26 mouse cellular contexts compared by ENCODE assay signal in the genomic region with DNA sequence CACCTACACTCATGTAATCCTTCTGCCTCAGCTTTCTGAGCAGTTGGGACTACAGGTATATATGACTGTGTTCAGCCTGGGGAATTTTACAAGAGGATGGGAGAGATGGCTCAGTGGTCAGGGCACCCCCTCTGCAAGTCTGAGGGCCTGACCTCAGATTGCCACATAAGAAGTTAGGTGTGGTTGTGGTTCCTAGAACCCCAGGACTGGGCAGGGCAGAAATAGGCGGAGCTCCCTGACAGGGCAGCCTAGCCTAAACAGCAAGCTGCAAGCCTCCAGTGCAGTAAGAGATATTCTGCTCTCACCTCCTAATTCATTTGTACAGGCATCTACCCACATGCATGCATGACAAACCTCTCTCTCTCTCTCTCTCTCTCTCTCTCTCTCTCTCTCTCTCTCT. TPM values are rescaled to one million over a fixed set of nuclear protein-coding genes. Genes with fewer than 3 reads are reported as not detected.
A peak's percentile ranks its signal among the peaks of the same experiment; 100 is the strongest.
DNase-seq lines count a peak whose midpoint lies in the region; ATAC-seq and TF ChIP-seq lines count a peak whose summit lies in the region.
"Had no signal": no experiment of that assay in that cellular context is flagged by ENCODE, and none has a peak within 500 bp of the region (broad histone marks: within the 10 kb centered on the region; RNA-seq: fewer than 3 reads in every experiment).

No protein-coding gene starts in this region.

- H3K9me3 ChIP-seq in embryonic facial prominence, embryonic 10.5 days: no peaks in the 10 kb centered on the region
- H3K9me3 ChIP-seq: forebrain, embryonic 10.5 days; forebrain, embryonic 13.5 days; hindbrain, embryonic 12.5 days; hindbrain, embryonic 15.5 days; intestine, embryonic 15.5 days had no signal

- peak overlapping the region; percentile 2 for H3K27ac ChIP-seq in left cerebral cortex, adult 2 months
- peak overlapping the region; percentile 97 for H3K27ac ChIP-seq in bone marrow macrophage, adult 2 months (ENCODE audit: insufficient read depth, low read depth, low read length)
- H3K27ac ChIP-seq in embryonic facial prominence, embryonic 10.5 days (replicated peaks): no peak overlapping the region
- H3K27ac ChIP-seq: forebrain, embryonic 10.5 days; forebrain, embryonic 13.5 days; hindbrain, embryonic 12.5 days; hindbrain, embryonic 15.5 days; intestine, embryonic 15.5 days had no signal

- no peak overlapping the region for H3K4me3 ChIP-seq in left cerebral cortex, adult 2 months
- no peak overlapping the region for H3K4me3 ChIP-seq in bone marrow macrophage, adult 2 months (ENCODE audit: insufficient read depth, low read length)
- H3K4me3 ChIP-seq in embryonic facial prominence, embryonic 10.5 days: no peak overlapping the region
- H3K4me3 ChIP-seq: forebrain, embryonic 10.5 days; forebrain, embryonic 13.5 days; hindbrain, embryonic 12.5 days; hindbrain, embryonic 15.5 days; intestine, embryonic 15.5 days had no signal

- WGBS in embryonic facial prominence, embryonic 10.5 days: 94% methylated on average over 1 of the region's 1 CpGs

- no peaks in the 10 kb centered on the region for H3K36me3 ChIP-seq in embryonic facial prominence, embryonic 10.5 days (replicated peaks)
- H3K36me3 ChIP-seq: hindbrain, embryonic 12.5 days; hindbrain, embryonic 15.5 days; intestine, embryonic 15.5 days had no signal

- no peak for TF ChIP-seq CTCF in left cerebral cortex, adult 2 months (IDR thresholded peaks at IDR 0.05)
- TF ChIP-seq CTCF in bone marrow macrophage, adult 2 months (IDR thresholded peaks at IDR 0.05; ENCODE audit: low read depth, low read length): no peak

- H3K27me3 ChIP-seq in embryonic facial prominence, embryonic 10.5 days (replicated peaks; ENCODE audit: low read depth, poor library complexity, severe bottlenecking): no peaks in the 10 kb centered on the region
- H3K27me3 ChIP-seq: forebrain, embryonic 13.5 days; hindbrain, embryonic 12.5 days; hindbrain, embryonic 15.5 days; intestine, embryonic 15.5 days had no signal

- TF ChIP-seq POLR2A in bone marrow macrophage, adult 2 months (IDR thresholded peaks at IDR 0.05; ENCODE audit: borderline replicate concordance, low read depth, low read length): no peak

- ATAC-seq in megakaryocyte progenitor cell, adult 5-6 weeks (replicated peaks; ENCODE audit: poor library complexity): peak; percentile 61
- ATAC-seq: activated CD4-positive, CD25-positive, alpha-beta regulatory T cell, adult 4 months; CD4-positive, CD25-positive, alpha-beta regulatory T cell, adult 4 months; forebrain, embryonic 13.5 days; forebrain, embryonic 16.5 days; intestine, embryonic 15.5 days had no signal

- H3K4me1 ChIP-seq in bone marrow macrophage, adult 2 months (ENCODE audit: control insufficient read depth, insufficient read depth, low read length): peaks cover 65% of the 10 kb centered on the region
- H3K4me1 ChIP-seq in embryonic facial prominence, embryonic 10.5 days: peaks cover 19% of the 10 kb centered on the region

- no peak for DNase-seq in left cerebral cortex, adult 2 months (ENCODE audit: extremely low spot score in 1 of 2, low spot score in 2 of 2)
- DNase-seq in left cerebral cortex, postnatal 10 days (ENCODE audit: extremely low spot score in 1 of 2, low spot score in 2 of 2): no peak
- peak; percentile 29 for DNase-seq in induced T-regulatory cell, adult 2 months (ENCODE audit: low read depth)
- no peak for DNase-seq in adrenal gland, postnatal 14 days
- no peak for DNase-seq in embryonic facial prominence, embryonic 10.5 days (ENCODE audit: low spot score)
- no peak for DNase-seq in Muller cell, postnatal 12 days (ENCODE audit: inconsistent ontology term)
- DNase-seq: adrenal gland, postnatal 25 days; B cell, adult 2 months; cerebellum, adult 11 months; cerebellum, adult 2 months; cerebellum, adult 9-11 months; cerebellum, postnatal 25 days; embryo, embryonic 11 days; gastrocnemius, postnatal 10 days; gastrocnemius, postnatal 36 days; heart, adult 11 months had no signal

- intact Hi-C loops in left cerebral cortex, adult 2 months (cut with DNase I): no loop called here
- intact Hi-C loops in left cerebral cortex, postnatal 10 days (cut with DNase I): no loop called here

RNA-seq across cellular contexts. Expression of a gene that starts 34.7 kb away (rescaled TPM):
- total RNA-seq in left cerebral cortex, adult 2 months (2021): 10 to 100 TPM; 22.2 to 23.2 TPM
- total RNA-seq in left cerebral cortex, postnatal 10 days (2021): 10 to 100 TPM; 17.6 to 19.7 TPM
- polyA plus RNA-seq in bone marrow macrophage, adult 2 months (2012; ENCODE audit: insufficient read depth, insufficient read length, missing spikeins): 28.4 and 33.3 TPM in 2 replicates
- 31.0 and 32.8 TPM in 2 replicates for total RNA-seq in megakaryocyte progenitor cell, adult 5-6 weeks (2015)
- total RNA-seq in megakaryocyte progenitor cell, adult 5-6 weeks (2017): 6.0 and 7.0 TPM in 2 replicates
- 30.2 and 32.3 TPM in 2 replicates for total RNA-seq in adrenal gland, postnatal 14 days (2021)
- 9.5 and 9.7 TPM in 2 replicates for polyA plus RNA-seq in embryonic facial prominence, embryonic 10.5 days (2016; fragmentation: Nextera tagmentation; extraction: Ambion mirVana)

RNA-seq across cellular contexts. Expression of a gene that starts 51.4 kb away (rescaled TPM):
- 10 to 100 TPM; 60.6 to 66.1 TPM for total RNA-seq in left cerebral cortex, adult 2 months (2021)
- total RNA-seq in left cerebral cortex, postnatal 10 days (2021): 10 to 100 TPM; 82.8 to 84.5 TPM
- polyA plus RNA-seq in bone marrow macrophage, adult 2 months (2012; ENCODE audit: insufficient read depth, insufficient read length, missing spikeins): 58.9 and 59.7 TPM in 2 replicates
- 59.1 and 69.8 TPM in 2 replicates for total RNA-seq in megakaryocyte progenitor cell, adult 5-6 weeks (2015)
- total RNA-seq in megakaryocyte progenitor cell, adult 5-6 weeks (2017): 42.7 and 51.0 TPM in 2 replicates
- 103 and 113 TPM in 2 replicates for total RNA-seq in adrenal gland, postnatal 14 days (2021)
- polyA plus RNA-seq in embryonic facial prominence, embryonic 10.5 days (2016; fragmentation: Nextera tagmentation; extraction: Ambion mirVana): 107 and 114 TPM in 2 replicates
